In the genomic region with DNA sequence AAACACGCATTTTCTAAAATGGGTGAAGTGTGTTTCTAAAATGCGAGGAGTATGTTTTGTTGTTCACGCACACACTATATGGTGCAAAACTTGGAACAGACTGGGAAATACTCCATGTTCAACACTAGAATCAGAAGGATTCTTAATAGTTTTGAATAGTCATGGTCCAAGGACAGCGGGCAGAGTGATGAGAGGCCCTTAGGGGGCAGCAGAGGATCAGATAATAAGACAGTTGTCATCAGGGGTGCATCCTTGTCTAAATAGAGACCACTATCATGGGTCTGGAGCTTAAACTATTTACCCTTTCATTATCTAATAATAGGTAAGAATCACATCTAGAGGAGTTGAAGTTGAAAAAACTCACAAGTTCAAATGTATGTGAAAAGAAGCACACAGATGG, we compare ENCODE assay signal across 9 mouse cellular contexts.
A peak's percentile ranks its signal among the peaks of the same experiment; 100 is the strongest.
DNase-seq lines count a peak whose midpoint lies in the region; ATAC-seq lines count a peak whose summit lies in the region.
"Had no signal": no experiment of that assay in that cellular context is flagged by ENCODE, and none has a peak within 500 bp of the region (broad histone marks: within the 10 kb centered on the region; RNA-seq: fewer than 3 reads in every experiment).

No protein-coding gene starts in this region.

- H3K27me3 ChIP-seq in embryonic facial prominence, embryonic 14.5 days (replicated peaks; ENCODE audit: control insufficient read depth, insufficient read depth, low read length) = no peaks in the 10 kb centered on the region
- H3K27me3 ChIP-seq in embryonic facial prominence, embryonic 10.5 days (replicated peaks; ENCODE audit: low read depth, poor library complexity, severe bottlenecking) = no peaks in the 10 kb centered on the region
- H3K27me3 ChIP-seq: heart, embryonic 13.5 days had no signal

- no peak overlapping the region for H3K9ac ChIP-seq in embryonic facial prominence, embryonic 14.5 days (ENCODE audit: low read depth, low read length)
- H3K9ac ChIP-seq: heart, embryonic 13.5 days had no signal

- H3K36me3 ChIP-seq in embryonic facial prominence, embryonic 14.5 days (ENCODE audit: control insufficient read depth, insufficient read depth, low read length) = no peaks in the 10 kb centered on the region
- no peaks in the 10 kb centered on the region for H3K36me3 ChIP-seq in embryonic facial prominence, embryonic 10.5 days (replicated peaks)
- H3K36me3 ChIP-seq: heart, embryonic 13.5 days had no signal

- H3K9me3 ChIP-seq in embryonic facial prominence, embryonic 14.5 days (ENCODE audit: control insufficient read depth, low read length) = no peaks in the 10 kb centered on the region
- no peaks in the 10 kb centered on the region for H3K9me3 ChIP-seq in embryonic facial prominence, embryonic 10.5 days
- H3K9me3 ChIP-seq: heart, embryonic 13.5 days had no signal

- no peak overlapping the region for H3K4me2 ChIP-seq in embryonic facial prominence, embryonic 14.5 days (ENCODE audit: low read depth, low read length)
- H3K4me2 ChIP-seq: heart, embryonic 13.5 days had no signal

- no peaks in the 10 kb centered on the region for H3K4me1 ChIP-seq in embryonic facial prominence, embryonic 14.5 days (ENCODE audit: control insufficient read depth, insufficient read depth, low read length)
- no peaks in the 10 kb centered on the region for H3K4me1 ChIP-seq in embryonic facial prominence, embryonic 10.5 days
- H3K4me1 ChIP-seq: heart, embryonic 13.5 days had no signal

- peak; percentile 17 for DNase-seq in embryonic facial prominence, embryonic 14.5 days (ENCODE audit: low spot score)
- DNase-seq in embryonic facial prominence, embryonic 10.5 days (ENCODE audit: low spot score) = no peak
- peak; percentile 38 for DNase-seq in left cerebral cortex, postnatal 4 days
- no peak for DNase-seq in left cerebral cortex, adult 11 months (ENCODE audit: low spot score)
- peak; percentile 3 for DNase-seq in NIH3T3 (ENCODE audit: low read depth)
- DNase-seq in c-Kit-positive CD71-positive TER-119-positive erythroid progenitor cells, embryonic 14.5 days (ENCODE audit: low spot score) = no peak
- DNase-seq in thymus, postnatal 14 days = no peak

- intact Hi-C loops in left cerebral cortex, postnatal 4 days (cut with DNase I) = no loop called here

- 60% methylated on average over 4 of the region's 4 CpGs for WGBS in embryonic facial prominence, embryonic 14.5 days
- whole genome bisulfite sequencing in embryonic facial prominence, embryonic 10.5 days = 63% methylated on average over 4 of the region's 4 CpGs

- no peak overlapping the region for H3K4me3 ChIP-seq in embryonic facial prominence, embryonic 14.5 days (ENCODE audit: low read depth, low read length)
- no peak overlapping the region for H3K4me3 ChIP-seq in embryonic facial prominence, embryonic 10.5 days
- H3K4me3 ChIP-seq: heart, embryonic 13.5 days had no signal

- H3K27ac ChIP-seq in embryonic facial prominence, embryonic 14.5 days (replicated peaks; ENCODE audit: low read depth, low read length) = no peak overlapping the region
- no peak overlapping the region for H3K27ac ChIP-seq in embryonic facial prominence, embryonic 10.5 days (replicated peaks)
- H3K27ac ChIP-seq: heart, embryonic 13.5 days had no signal

- no peak for ATAC-seq in embryonic facial prominence, embryonic 14.5 days (ENCODE audit: low read depth)
- ATAC-seq in megakaryocyte progenitor cell, adult 5-6 weeks (replicated peaks; ENCODE audit: poor library complexity) = peak; percentile 57; the same call in 1 of the 2 replicates

Comparison
In these comparisons a context has a peak if more than half of its experiments do, and no peak if none do; other contexts are left out.
1. DNase-seq: peak in embryonic facial prominence, embryonic 14.5 days (single experiment), left cerebral cortex, postnatal 4 days (single experiment) and NIH3T3 (single experiment); none in embryonic facial prominence, embryonic 10.5 days (single experiment), left cerebral cortex, adult 11 months (single experiment), c-Kit-positive CD71-positive TER-119-positive erythroid progenitor cells, embryonic 14.5 days (single experiment) and thymus, postnatal 14 days (single experiment).